Comparison of ENCODE assay signal across 9 mouse cellular contexts in genomic region chr7:112955103-112955827, GRCm38 (mm10). TPM values are rescaled to one million over a fixed set of nuclear protein-coding genes. Genes with fewer than 3 reads are reported as not detected.
A peak's percentile ranks its signal among the peaks of the same experiment; 100 is the strongest.
DNase-seq lines count a peak whose midpoint lies in the region; ATAC-seq lines count a peak whose summit lies in the region.
"Had no signal": no experiment of that assay in that cellular context is flagged by ENCODE, and none has a peak within 500 bp of the region (broad histone marks: within the 10 kb centered on the region; RNA-seq: fewer than 3 reads in every experiment).

No protein-coding gene starts in this region.

- no peaks in the 10 kb centered on the region for H3K36me3 ChIP-seq in forebrain, embryonic 10.5 days (replicated peaks)
- H3K36me3 ChIP-seq in limb, embryonic 11.5 days (ENCODE audit: control insufficient read depth, insufficient read depth, low read length), result no peaks in the 10 kb centered on the region
- no peaks in the 10 kb centered on the region for H3K36me3 ChIP-seq in midbrain, embryonic 10.5 days

- peak overlapping the region; percentile 86 for H3K4me2 ChIP-seq in limb, embryonic 11.5 days (ENCODE audit: low read depth, severe bottlenecking)

- H3K27me3 ChIP-seq in forebrain, embryonic 10.5 days (ENCODE audit: poor library complexity, severe bottlenecking), result peaks cover 63% of the 10 kb centered on the region
- H3K27me3 ChIP-seq in limb, embryonic 11.5 days (ENCODE audit: control insufficient read depth, insufficient read depth, low read length), result peaks cover 25% of the 10 kb centered on the region
- H3K27me3 ChIP-seq in midbrain, embryonic 10.5 days (ENCODE audit: low read depth, poor library complexity, severe bottlenecking), result peaks cover 70% of the 10 kb centered on the region

- H3K9ac ChIP-seq in limb, embryonic 11.5 days (ENCODE audit: low read length), result peak overlapping the region; percentile 37; the same call in 1 of the 2 replicates

- intact Hi-C loops in heart, postnatal 36 days (cut with DNase I), result loop anchor here (10.0 kb wide), 1 partner anchor 180 kb away; no protein-coding TSS in a partner anchor

- DNase-seq in ES-CJ7 (ENCODE audit: low read depth, low spot score), result peak; percentile 40
- DNase-seq in adrenal gland, postnatal 4 days (ENCODE audit: low spot score in 2 of 2), result peak; percentile 14 to 15
- peak; percentile 34 for DNase-seq in forebrain, embryonic 10.5 days (ENCODE audit: extremely low spot score, low spot score)
- peak; percentile 6 to 31 for DNase-seq in heart, postnatal 36 days
- peak; percentile 60 for DNase-seq in limb, embryonic 11.5 days (ENCODE audit: low spot score)
- peak; percentile 58 for DNase-seq in midbrain, embryonic 10.5 days (ENCODE audit: low spot score)
- DNase-seq in yolk sac, embryonic 10.5 days (ENCODE audit: low spot score), result peak; percentile 49
- DNase-seq in spleen, adult 12 weeks (ENCODE audit: low spot score), result no peak

- ATAC-seq in limb, embryonic 11.5 days (ENCODE audit: insufficient number of reproducible peaks, low FRiP score, low TSS enrichment, low read depth), result no peak

- peaks cover 44% of the 10 kb centered on the region for H3K4me1 ChIP-seq in forebrain, embryonic 10.5 days
- peaks cover 11% of the 10 kb centered on the region for H3K4me1 ChIP-seq in limb, embryonic 11.5 days (ENCODE audit: control insufficient read depth, insufficient read depth, low read length)
- H3K4me1 ChIP-seq in midbrain, embryonic 10.5 days, result peaks cover 31% of the 10 kb centered on the region

- peak overlapping the region; percentile 53 for H3K4me3 ChIP-seq in forebrain, embryonic 10.5 days
- H3K4me3 ChIP-seq in limb, embryonic 11.5 days (ENCODE audit: low read depth, low read length), result peak overlapping the region; percentile 41
- H3K4me3 ChIP-seq in midbrain, embryonic 10.5 days, result peak overlapping the region; percentile 56

- 3% methylated on average over 40 of the region's 40 CpGs for WGBS in forebrain, embryonic 10.5 days
- WGBS in limb, embryonic 11.5 days, result 3% methylated on average over 40 of the region's 40 CpGs
- 3% methylated on average over 40 of the region's 40 CpGs for WGBS in midbrain, embryonic 10.5 days

- H3K27ac ChIP-seq in forebrain, embryonic 10.5 days, result 0 out of 2 replicates have a peak overlapping the region, but pooled peaks have one; percentile 30
- no peak overlapping the region for H3K27ac ChIP-seq in limb, embryonic 11.5 days (replicated peaks; ENCODE audit: low read depth, low read length)
- H3K27ac ChIP-seq in midbrain, embryonic 10.5 days (replicated peaks), result no peak overlapping the region
- H3K27ac ChIP-seq: macrophage had no signal

- no peaks in the 10 kb centered on the region; the same call in 1 of the 2 replicates for H3K9me3 ChIP-seq in forebrain, embryonic 10.5 days
- H3K9me3 ChIP-seq in limb, embryonic 11.5 days (ENCODE audit: control insufficient read depth, low read length), result no peaks in the 10 kb centered on the region
- no peaks in the 10 kb centered on the region for H3K9me3 ChIP-seq in midbrain, embryonic 10.5 days (replicated peaks)

RNA-seq across cellular contexts. Expression of gene Rassf10, which starts 1.5 kb away (rescaled TPM):
- total RNA-seq in adrenal gland, postnatal 4 days (2021), result 10 to 100 TPM; 11.2 to 15.2 TPM
- 0.53 and 0.86 TPM in 2 replicates for polyA plus RNA-seq in forebrain, embryonic 10.5 days (2016; fragmentation: Nextera tagmentation; extraction: Ambion mirVana)
- 1 to 10 TPM; 1.2 to 1.9 TPM for total RNA-seq in heart, postnatal 36 days (2021)
- polyA plus RNA-seq in limb, embryonic 11.5 days (2014; fragmentation: Nextera tagmentation; extraction: Ambion mirVana), result 1.1 and 1.2 TPM in 2 replicates
- 0.22 and 0.27 TPM in 2 replicates for polyA plus RNA-seq in midbrain, embryonic 10.5 days (2016; fragmentation: Nextera tagmentation; extraction: Ambion mirVana)
- polyA plus RNA-seq: macrophage had no signal
